In the genomic region with DNA sequence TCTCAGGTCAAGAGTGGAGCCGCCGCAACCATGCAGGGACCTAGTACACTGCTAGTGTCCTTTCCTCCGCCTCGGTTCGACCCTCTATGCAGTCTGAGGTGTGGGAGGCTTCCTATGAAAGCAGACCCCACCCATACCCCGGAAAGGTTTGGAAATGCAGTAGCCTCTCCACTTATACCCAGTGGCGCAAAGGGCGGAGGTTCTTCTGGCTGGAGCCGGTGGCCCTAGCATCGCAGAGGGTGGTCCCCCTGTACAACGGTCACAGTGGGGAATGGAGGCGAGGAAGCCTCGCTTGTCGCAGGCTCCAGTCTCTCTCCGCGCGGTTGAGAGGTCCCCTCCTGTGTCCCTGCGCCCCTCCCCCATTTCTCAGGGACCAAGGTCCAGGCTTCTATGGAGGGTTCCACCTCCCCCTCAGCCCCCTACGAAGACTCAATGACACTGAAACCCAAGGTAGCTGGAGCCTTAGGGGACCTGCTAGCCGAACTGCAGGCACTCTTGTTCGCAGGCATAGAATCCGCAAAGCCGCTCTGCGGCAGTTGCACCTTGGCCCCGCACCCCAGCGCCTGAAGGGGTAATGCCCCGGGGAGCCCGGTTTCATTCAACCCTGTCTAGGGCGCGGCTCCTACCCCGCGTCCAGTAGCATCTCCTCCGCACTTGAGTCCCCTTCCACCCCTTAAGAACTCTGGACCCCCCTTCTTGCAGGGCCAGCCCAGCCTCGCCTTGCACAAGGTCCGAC, we compare ENCODE assay signal across 8 mouse cellular contexts. TPM values are rescaled to one million over a fixed set of nuclear protein-coding genes. Genes with fewer than 3 reads are reported as not detected.
DNase-seq lines count a peak whose midpoint lies in the region; ATAC-seq and TF ChIP-seq lines count a peak whose summit lies in the region.

No protein-coding gene starts in this region.

- no peak for TF ChIP-seq CTCF in stomach, postnatal 0 days (IDR thresholded peaks at IDR 0.05; ENCODE audit: low read depth)

- peak overlapping the region; percentile 96 for H3K27ac ChIP-seq in forebrain, embryonic 15.5 days (replicated peaks)
- no peak overlapping the region for H3K27ac ChIP-seq in liver, embryonic 15.5 days (replicated peaks)
- H3K27ac ChIP-seq in stomach, postnatal 0 days (replicated peaks), result no peak overlapping the region

- peak overlapping the region; percentile 69 for H3K4me3 ChIP-seq in forebrain, embryonic 15.5 days
- 0 out of 2 replicates have a peak overlapping the region, but pooled peaks have one; percentile 4 for H3K4me3 ChIP-seq in liver, embryonic 15.5 days (replicated peaks)
- H3K4me3 ChIP-seq in stomach, postnatal 0 days (ENCODE audit: low read depth, low read length), result peak overlapping the region; percentile 13; the same call in 1 of the 2 replicates

- peak overlapping the region; percentile 91 for H3K9ac ChIP-seq in forebrain, embryonic 15.5 days (replicated peaks)
- H3K9ac ChIP-seq in liver, embryonic 15.5 days, result no peak overlapping the region
- H3K9ac ChIP-seq in stomach, postnatal 0 days (ENCODE audit: low read length), result no peak overlapping the region

- DNase-seq in layer of hippocampus, adult 18-20 months (ENCODE audit: low spot score in 2 of 2), result peak; percentile 16 to 40
- DNase-seq in layer of hippocampus, adult 9-10 months (ENCODE audit: low spot score), result no peak
- DNase-seq in cerebellum, adult 18-20 months, result peak; percentile 48 to 64
- DNase-seq in stomach, postnatal 0 days (ENCODE audit: low spot score), result no peak
- DNase-seq in lung, postnatal 10 days, result no peak
- no peak for DNase-seq in thymus, postnatal 14 days

- H3K4me1 ChIP-seq in forebrain, embryonic 15.5 days, result peaks cover 18% of the 10 kb centered on the region
- H3K4me1 ChIP-seq in liver, embryonic 15.5 days (replicated peaks), result 0 out of 2 replicates have a peak, but pooled peaks cover 5% of the 10 kb centered on the region
- no peaks in the 10 kb centered on the region for H3K4me1 ChIP-seq in stomach, postnatal 0 days (replicated peaks; ENCODE audit: control insufficient read depth, insufficient read depth)

- H3K4me2 ChIP-seq in forebrain, embryonic 15.5 days (replicated peaks), result peak overlapping the region; percentile 61
- H3K4me2 ChIP-seq in liver, embryonic 15.5 days, result no peak overlapping the region; the same call in none of the 2 replicates
- H3K4me2 ChIP-seq in stomach, postnatal 0 days (replicated peaks; ENCODE audit: low read depth), result 0 out of 2 replicates have a peak overlapping the region, but pooled peaks have one; percentile 17

- peak; percentile 86 for ATAC-seq in forebrain, embryonic 15.5 days (replicated peaks)
- no peak for ATAC-seq in liver, embryonic 15.5 days (ENCODE audit: insufficient read depth)
- peak; percentile 42 for ATAC-seq in stomach, postnatal 0 days (ENCODE audit: low FRiP score, low TSS enrichment)

- H3K9me3 ChIP-seq in forebrain, embryonic 15.5 days, result no peaks in the 10 kb centered on the region
- no peaks in the 10 kb centered on the region for H3K9me3 ChIP-seq in liver, embryonic 15.5 days (replicated peaks)
- no peaks in the 10 kb centered on the region for H3K9me3 ChIP-seq in stomach, postnatal 0 days (ENCODE audit: control insufficient read depth, low read length)

- no peaks in the 10 kb centered on the region for H3K27me3 ChIP-seq in forebrain, embryonic 15.5 days
- H3K27me3 ChIP-seq in liver, embryonic 15.5 days, result peaks cover 89% of the 10 kb centered on the region
- H3K27me3 ChIP-seq in stomach, postnatal 0 days (ENCODE audit: control insufficient read depth, insufficient read depth, low read length), result peaks cover 5% of the 10 kb centered on the region; the same call in 1 of the 2 replicates

- under 1% methylated on average over 35 of the region's 35 CpGs for WGBS in forebrain, embryonic 15.5 days
- WGBS in liver, embryonic 15.5 days (ENCODE audit: insufficient replicate concordance), result 5% methylated on average over 35 of the region's 35 CpGs
- WGBS in stomach, postnatal 0 days, result 5% methylated on average over 35 of the region's 35 CpGs

- TF ChIP-seq EP300 in stomach, postnatal 0 days (optimal IDR thresholded peaks at IDR 0.05), result no peak

- H3K36me3 ChIP-seq in forebrain, embryonic 15.5 days, result peaks cover 10% of the 10 kb centered on the region
- no peaks in the 10 kb centered on the region for H3K36me3 ChIP-seq in liver, embryonic 15.5 days (replicated peaks)
- H3K36me3 ChIP-seq in stomach, postnatal 0 days (ENCODE audit: control insufficient read depth, insufficient read depth, low read length), result no peaks in the 10 kb centered on the region

RNA-seq across cellular contexts. Expression of gene Stmn3, which starts 0.8 kb away (rescaled TPM):
- total RNA-seq in layer of hippocampus, adult 18-20 months (2021), result 100 to 1,000 TPM; 560 to 580 TPM
- 960 and 986 TPM in 2 replicates for polyA plus RNA-seq in forebrain, embryonic 15.5 days (2015; fragmentation: Nextera tagmentation; extraction: Ambion mirVana)
- polyA plus RNA-seq in liver, embryonic 15.5 days (2015; fragmentation: Nextera tagmentation; extraction: Ambion mirVana), result 0.30 and 0.39 TPM in 2 replicates
- 26.3 and 28.9 TPM in 2 replicates for polyA plus RNA-seq in stomach, postnatal 0 days (2015; fragmentation: Nextera tagmentation; extraction: Ambion mirVana)

RNA-seq across cellular contexts. Expression of gene Rtel1, which starts 6.0 kb away (rescaled TPM):
- 10 to 100 TPM; 25.3 to 28.8 TPM for total RNA-seq in layer of hippocampus, adult 18-20 months (2021)
- polyA plus RNA-seq in forebrain, embryonic 15.5 days (2015; fragmentation: Nextera tagmentation; extraction: Ambion mirVana), result 37.5 and 44.1 TPM in 2 replicates
- polyA plus RNA-seq in liver, embryonic 15.5 days (2015; fragmentation: Nextera tagmentation; extraction: Ambion mirVana), result 22.9 and 24.7 TPM in 2 replicates
- polyA plus RNA-seq in stomach, postnatal 0 days (2015; fragmentation: Nextera tagmentation; extraction: Ambion mirVana), result 9.0 and 9.3 TPM in 2 replicates

RNA-seq across cellular contexts. Expression of gene Gmeb2, which starts 25.7 kb away (rescaled TPM):
- 10 to 100 TPM; 17.9 to 18.1 TPM for total RNA-seq in layer of hippocampus, adult 18-20 months (2021)
- 20.2 and 20.3 TPM in 2 replicates for polyA plus RNA-seq in forebrain, embryonic 15.5 days (2015; fragmentation: Nextera tagmentation; extraction: Ambion mirVana)
- 9.6 and 10.8 TPM in 2 replicates for polyA plus RNA-seq in liver, embryonic 15.5 days (2015; fragmentation: Nextera tagmentation; extraction: Ambion mirVana)
- 4.9 and 5.5 TPM in 2 replicates for polyA plus RNA-seq in stomach, postnatal 0 days (2015; fragmentation: Nextera tagmentation; extraction: Ambion mirVana)

RNA-seq across cellular contexts. Expression of gene Zgpat, which starts 51.2 kb away (rescaled TPM):
- total RNA-seq in layer of hippocampus, adult 18-20 months (2021), result 10 to 100 TPM; 70.2 to 71.1 TPM
- polyA plus RNA-seq in forebrain, embryonic 15.5 days (2015; fragmentation: Nextera tagmentation; extraction: Ambion mirVana), result 82.1 TPM in 2 replicates
- 12.0 and 12.1 TPM in 2 replicates for polyA plus RNA-seq in liver, embryonic 15.5 days (2015; fragmentation: Nextera tagmentation; extraction: Ambion mirVana)
- 15.5 and 18.2 TPM in 2 replicates for polyA plus RNA-seq in stomach, postnatal 0 days (2015; fragmentation: Nextera tagmentation; extraction: Ambion mirVana)

RNA-seq across cellular contexts. Expression of gene Arfrp1, which starts 51.7 kb away (rescaled TPM):
- total RNA-seq in layer of hippocampus, adult 18-20 months (2021), result 10 to 100 TPM; 41.1 to 46.0 TPM
- polyA plus RNA-seq in forebrain, embryonic 15.5 days (2015; fragmentation: Nextera tagmentation; extraction: Ambion mirVana), result 98.3 and 98.4 TPM in 2 replicates
- 21.1 and 23.2 TPM in 2 replicates for polyA plus RNA-seq in liver, embryonic 15.5 days (2015; fragmentation: Nextera tagmentation; extraction: Ambion mirVana)
- polyA plus RNA-seq in stomach, postnatal 0 days (2015; fragmentation: Nextera tagmentation; extraction: Ambion mirVana), result 30.1 and 33.7 TPM in 2 replicates

Comparison
In these comparisons a context has a peak if more than half of its experiments do, and no peak if none do; other contexts are left out.
1. DNase-seq: peak in layer of hippocampus, adult 18-20 months (2 of 2) and cerebellum, adult 18-20 months (2 of 2); none in layer of hippocampus, adult 9-10 months (single experiment), stomach, postnatal 0 days (single experiment), lung, postnatal 10 days (single experiment) and thymus, postnatal 14 days (single experiment).
2. H3K4me3 ChIP-seq: peak in every context shown above with its lines; median percentile 69 in forebrain, embryonic 15.5 days; 13 in stomach, postnatal 0 days; 4 in liver, embryonic 15.5 days.
3. RNA of gene Stmn3, which starts 0.8 kb away (polyA plus RNA-seq): 960 to 986 TPM in forebrain, embryonic 15.5 days; 26.3 to 28.9 TPM in stomach, postnatal 0 days and 0.30 to 0.39 TPM in liver, embryonic 15.5 days; every median in the first group is over 10 times any median in the second.